Mouse (Mus musculus) heart, embryonic 16.5 days (tissue): ENCODE measurements around the gene Map3k11. TPM values are rescaled to one million over a fixed set of nuclear protein-coding genes. Genes with fewer than 3 reads are reported as not detected.

ENCODE experiments used
- ATAC-seq: fragments of 200-750 bp; cut with Nextera tagmentation; replicated peaks from 2 replicates; pipeline ENCODE4 v1.8.0; 2017; ENCODE audit warnings: moderate number of reproducible peaks; ENCODE audit not compliant: insufficient read depth, low FRiP score; ENCODE audit errors: extremely low read depth
- H3K27ac ChIP-seq: fragments of 300-500 bp; sonication (generic); 2 replicates; pipeline ENCODE4 v1.5.1; 2014; ENCODE audit warnings: mild to moderate bottlenecking, low read length, control low read depth, moderate library complexity
- H3K27me3 ChIP-seq: fragments of 300-500 bp; sonication (generic); 2 replicates; pipeline ENCODE4 v1.6.1; 2014; ENCODE audit warnings: low read length, mixed read lengths; ENCODE audit not compliant: control insufficient read depth, insufficient read depth
- H3K36me3 ChIP-seq: fragments of 300-500 bp; sonication (generic); 2 replicates; pipeline ENCODE4 v1.6.1; 2014; ENCODE audit not compliant: control insufficient read depth, insufficient read depth
- H3K4me1 ChIP-seq: fragments of 300-500 bp; sonication (generic); 2 replicates; pipeline ENCODE4 v1.6.1; 2014; ENCODE audit warnings: low read length, mixed read lengths; ENCODE audit not compliant: control insufficient read depth, insufficient read depth
- H3K4me2 ChIP-seq: fragments of 300-500 bp; sonication (generic); 2 replicates; pipeline ENCODE4 v1.6.1; 2014; ENCODE audit warnings: low read depth, mild to moderate bottlenecking, control low read depth, low read length
- H3K4me3 ChIP-seq: fragments of 300-500 bp; sonication (generic); 2 replicates; pipeline ENCODE4 v1.5.1; 2014; ENCODE audit warnings: mild to moderate bottlenecking, control low read depth, low read length
- H3K9ac ChIP-seq: fragments of 300-500 bp; sonication (generic); 2 replicates; pipeline ENCODE4 v1.6.1; 2014; ENCODE audit warnings: low read length, control low read depth
- H3K9me3 ChIP-seq: fragments of 300-500 bp; sonication (generic); replicated peaks from 2 replicates; pipeline ENCODE4 v1.6.1; 2016; ENCODE audit warnings: low read length; ENCODE audit not compliant: control insufficient read depth
- WGBS: fragments of 180-500 bp; shearing (Covaris S2); extraction: QIAGEN DNeasy Blood & Tissue Kit; methylation state at CpG from one replicate; pipeline ENCODE4 v1.1.7; 2014; 5-methylcytosine and 5-hydroxymethylcytosine counted together
- microRNA-seq: library from miRNA; unstranded; fragments of <30 nt; microRNA quantifications from one replicate; pipeline ENCODE4, GENCODE M21; 2017
- polyA plus RNA-seq: library from polyadenylated mRNA; unstranded; fragments of >200 nt; fragmentation: Nextera tagmentation; extraction: Ambion mirVana; gene quantifications from 2 replicates; pipeline ENCODE4 v1.2.1, GENCODE M21; 2015

Gene Map3k11
- polyA plus RNA-seq, 1 experiment from 2014 or later, result 24.4 TPM

DNA sequence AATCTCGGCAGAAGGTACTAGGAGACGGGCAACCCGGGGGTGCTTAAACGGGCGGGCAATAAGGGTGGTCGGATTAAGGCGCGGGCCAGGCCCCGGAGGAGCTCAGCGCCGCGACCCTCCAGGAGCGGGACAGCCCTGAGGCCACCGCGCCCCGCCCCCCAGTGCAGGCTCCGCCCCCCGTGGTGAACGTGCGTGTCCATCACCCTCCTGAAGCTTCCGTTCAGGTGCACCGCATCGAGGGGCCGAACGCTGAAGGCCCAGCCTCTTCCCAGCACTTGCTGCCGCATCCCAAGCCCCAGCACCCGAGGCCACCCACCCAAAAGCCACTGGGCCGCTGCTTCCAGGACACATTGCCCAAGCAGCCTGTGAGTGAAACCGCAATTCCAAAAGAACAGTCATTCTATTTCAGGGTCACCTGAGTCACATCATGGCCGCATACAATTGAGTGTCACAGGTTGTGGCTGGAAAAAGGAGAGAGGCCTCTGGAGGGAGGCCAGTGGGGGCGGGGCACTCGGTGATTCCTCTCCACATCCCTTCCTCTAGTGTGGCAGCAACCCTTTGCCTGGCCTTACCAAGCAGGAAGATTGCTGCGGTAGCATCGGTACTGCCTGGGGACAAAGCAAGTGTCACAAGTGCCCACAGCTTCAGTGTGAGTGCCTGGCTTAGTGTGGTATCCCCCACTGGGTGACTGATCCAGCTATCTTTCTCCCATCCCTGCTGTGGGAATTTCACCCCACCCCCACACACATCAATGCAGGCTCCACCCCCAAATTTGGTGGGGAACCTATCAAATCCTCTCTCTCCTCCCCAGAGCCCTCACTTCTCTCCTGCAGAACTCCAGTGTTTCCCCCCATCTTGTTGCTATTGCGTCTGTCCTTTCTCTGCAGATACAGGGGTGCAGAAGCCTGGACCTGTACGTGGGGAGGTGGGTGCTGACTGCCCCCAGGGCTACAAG, 57.5 kb downstream of the Map3k11 start:
- peaks cover 34% of the 10 kb centered on the region for H3K4me1 ChIP-seq

DNA sequence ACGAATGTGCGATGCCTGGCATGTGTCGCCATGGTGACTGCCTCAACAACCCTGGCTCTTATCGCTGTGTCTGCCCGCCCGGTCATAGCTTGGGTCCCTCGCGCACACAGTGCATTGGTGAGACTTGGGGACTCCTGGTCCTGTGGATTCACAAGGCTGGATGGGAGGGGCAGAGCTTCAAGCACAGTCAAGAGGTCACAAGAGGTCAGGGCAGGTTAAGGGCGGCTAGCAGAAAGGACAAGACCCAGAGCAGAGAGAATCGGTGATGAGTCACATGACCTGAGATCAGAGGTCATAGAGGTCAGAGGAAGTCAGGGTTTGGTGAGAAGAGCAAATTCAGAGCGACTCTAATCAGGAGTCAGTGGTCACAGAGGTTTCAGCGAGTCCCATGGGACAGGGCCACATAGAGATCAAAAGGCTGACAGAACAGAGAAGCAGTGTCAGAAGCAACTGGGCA, 58.4 kb downstream of the Map3k11 start:
- 40% methylated on average over 12 of the region's 12 CpGs for WGBS
- no peak overlapping the region for H3K4me3 ChIP-seq
- peaks cover 32% of the 10 kb centered on the region for H3K27me3 ChIP-seq
- H3K36me3 ChIP-seq, result no peaks in the 10 kb centered on the region
- ATAC-seq, result no peak
- H3K9ac ChIP-seq, result no peak overlapping the region
- no peak overlapping the region for H3K27ac ChIP-seq
- peaks cover 35% of the 10 kb centered on the region for H3K4me1 ChIP-seq
- no peak overlapping the region for H3K4me2 ChIP-seq
- no peaks in the 10 kb centered on the region for H3K9me3 ChIP-seq

More for the DNA sequence above, 57.5 kb downstream of the Map3k11 start:
- WGBS, result 10% methylated on average over 36 of the region's 36 CpGs
- H3K36me3 ChIP-seq, result no peaks in the 10 kb centered on the region
- H3K4me3 ChIP-seq, result peak overlapping the region; percentile 32
- H3K9me3 ChIP-seq, result no peaks in the 10 kb centered on the region
- H3K4me2 ChIP-seq, result peak overlapping the region; percentile 56
- ATAC-seq, result no peak
- no peak overlapping the region for H3K27ac ChIP-seq
- H3K9ac ChIP-seq, result peak overlapping the region; percentile 58
- peaks cover 27% of the 10 kb centered on the region for H3K27me3 ChIP-seq

DNA sequence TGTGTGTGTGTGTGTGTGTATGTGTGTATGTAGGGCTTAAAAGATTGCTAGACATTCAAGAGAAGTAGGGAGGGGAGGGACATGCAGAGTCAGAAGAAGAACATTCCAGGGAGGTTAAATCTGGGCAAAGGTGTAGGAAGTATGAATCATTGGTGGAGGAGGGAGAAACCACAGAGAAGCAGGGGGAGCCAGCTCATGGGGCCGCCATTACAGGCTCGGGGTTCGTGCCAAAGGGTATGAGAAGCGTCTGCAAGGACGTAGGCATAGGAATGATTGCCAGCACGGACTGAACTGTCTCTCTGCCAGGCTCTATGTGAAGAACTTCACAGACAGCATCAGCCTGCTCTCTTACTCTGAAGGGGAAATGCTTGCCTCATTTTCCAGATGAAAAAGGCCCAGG, 60.9 kb downstream of the Map3k11 start:
- H3K4me2 ChIP-seq, result no peak overlapping the region
- no peak for ATAC-seq
- H3K9me3 ChIP-seq, result no peaks in the 10 kb centered on the region
- no peak overlapping the region for H3K9ac ChIP-seq
- peaks cover 18% of the 10 kb centered on the region for H3K4me1 ChIP-seq
- no peak overlapping the region for H3K27ac ChIP-seq
- 0 out of 2 replicates have a peak, but pooled peaks cover 2% of the 10 kb centered on the region for H3K36me3 ChIP-seq
- peaks cover 32% of the 10 kb centered on the region for H3K27me3 ChIP-seq
- H3K4me3 ChIP-seq, result no peak overlapping the region
- 80% methylated on average over 6 of the region's 6 CpGs for WGBS

DNA sequence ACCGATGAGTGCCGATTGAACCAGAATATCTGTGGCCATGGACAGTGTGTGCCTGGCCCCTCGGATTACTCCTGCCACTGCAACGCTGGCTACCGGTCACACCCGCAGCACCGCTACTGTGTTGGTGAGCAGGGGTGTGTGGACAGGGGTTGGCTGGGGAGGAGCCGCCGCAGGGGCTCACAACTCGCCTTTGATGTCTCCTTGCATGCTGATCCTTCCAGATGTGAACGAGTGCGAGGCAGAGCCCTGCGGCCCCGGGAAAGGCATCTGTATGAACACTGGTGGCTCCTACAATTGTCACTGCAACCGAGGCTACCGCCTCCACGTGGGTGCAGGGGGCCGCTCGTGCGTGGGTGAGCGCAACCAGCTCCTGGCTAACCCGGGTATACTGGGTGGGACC, 62.4 kb downstream of the Map3k11 start:
- no peak overlapping the region for H3K27ac ChIP-seq
- WGBS, result 19% methylated on average over 22 of the region's 22 CpGs
- no peak overlapping the region for H3K9ac ChIP-seq
- peaks cover 11% of the 10 kb centered on the region for H3K4me1 ChIP-seq
- H3K4me3 ChIP-seq, result no peak overlapping the region
- no peak overlapping the region for H3K4me2 ChIP-seq
- H3K9me3 ChIP-seq, result no peaks in the 10 kb centered on the region
- 0 out of 2 replicates have a peak, but pooled peaks cover 2% of the 10 kb centered on the region for H3K36me3 ChIP-seq
- peaks cover 31% of the 10 kb centered on the region for H3K27me3 ChIP-seq
- no peak for ATAC-seq

DNA sequence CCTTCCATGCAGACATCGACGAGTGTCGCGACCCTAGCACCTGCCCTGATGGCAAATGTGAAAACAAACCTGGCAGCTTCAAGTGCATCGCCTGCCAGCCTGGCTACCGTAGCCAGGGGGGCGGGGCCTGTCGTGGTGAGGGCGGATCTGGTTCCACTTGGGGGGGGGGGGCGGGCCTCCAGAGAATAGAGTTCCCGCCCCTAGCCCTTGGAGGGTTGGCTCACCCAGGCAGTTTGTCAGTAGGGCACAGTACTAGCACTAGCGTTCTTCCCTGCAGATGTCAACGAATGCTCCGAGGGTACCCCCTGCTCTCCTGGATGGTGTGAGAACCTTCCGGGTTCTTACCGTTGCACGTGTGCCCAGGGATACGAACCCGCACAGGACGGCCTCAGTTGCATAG, 63.2 kb downstream of the Map3k11 start:
- Histone ChIP-seq H3K27me3 (peaks cover 31% of the 10 kb centered on the region), H3K9me3 (no peaks in the 10 kb centered on the region), H3K36me3 (0 out of 2 replicates have a peak, but pooled peaks cover 2% of the 10 kb centered on the region), H3K9ac (no peak overlapping the region), H3K4me3 (no peak overlapping the region), H3K4me1 (peaks cover 10% of the 10 kb centered on the region), H3K4me2 (no peak overlapping the region), H3K27ac (no peak overlapping the region)
- WGBS, result 20% methylated on average over 20 of the region's 20 CpGs
- ATAC-seq, result no peak

Small RNA genes within 50 kb of the gene (microRNA-seq; reads per million reads assigned to microRNA genes)
- not detected for gene Mir6987

Other genes with a start within 250 kb of the Map3k11 start
- gene Fosl1, start 241.2 kb upstream of the Map3k11 start, polyA plus RNA-seq, result 0.16 TPM in 1 of 2 replicates, not detected in the other
- gene Ccdc85b, start 230.8 kb upstream of the Map3k11 start, polyA plus RNA-seq, result 7.6 and 8.0 TPM in 2 replicates
- 108 TPM in 2 replicates for gene Fibp, start 228.1 kb upstream of the Map3k11 start, polyA plus RNA-seq
- 3.1 and 7.4 TPM in 2 replicates for gene Ctsw, start 220.2 kb upstream of the Map3k11 start, polyA plus RNA-seq
- gene Efemp2, start 214.8 kb upstream of the Map3k11 start, polyA plus RNA-seq, result 62.7 and 76.1 TPM in 2 replicates
- gene Mus81, start 200.3 kb upstream of the Map3k11 start, polyA plus RNA-seq, result 50.1 and 52.9 TPM in 2 replicates
- gene Cfl1, start 198.3 kb upstream of the Map3k11 start, polyA plus RNA-seq, result 1,696 and 1,829 TPM in 2 replicates
- gene 1700020D05Rik, start 185.0 kb upstream of the Map3k11 start, polyA plus RNA-seq, result not detected in 2 replicates
- 17.2 and 18.3 TPM in 2 replicates for gene Snx32, start 178.2 kb upstream of the Map3k11 start, polyA plus RNA-seq
- gene Ovol1, start 128.1 kb upstream of the Map3k11 start, polyA plus RNA-seq, result 0.54 and 0.61 TPM in 2 replicates
- 3.8 and 4.0 TPM in 2 replicates for gene Ap5b1, start 120.7 kb upstream of the Map3k11 start, polyA plus RNA-seq
- gene Rnaseh2c, start 86.9 kb upstream of the Map3k11 start, polyA plus RNA-seq, result 76.7 and 80.0 TPM in 2 replicates
- 30.3 and 31.8 TPM in 2 replicates for gene Kat5, start 78.5 kb upstream of the Map3k11 start, polyA plus RNA-seq
- 37.7 and 38.2 TPM in 2 replicates for gene Rela, start 51.3 kb upstream of the Map3k11 start, polyA plus RNA-seq
- gene Sipa1, start 25.0 kb upstream of the Map3k11 start, polyA plus RNA-seq, result 23.5 and 24.9 TPM in 2 replicates
- 11.5 and 13.4 TPM in 2 replicates for gene Pcnx3, start 166 bp downstream of the Map3k11 start, polyA plus RNA-seq
- 0.18 and 0.24 TPM in 2 replicates for gene Kcnk7, start 15.6 kb downstream of the Map3k11 start, polyA plus RNA-seq
- 92.3 and 97.5 TPM in 2 replicates for gene Ehbp1l1, start 37.6 kb downstream of the Map3k11 start, polyA plus RNA-seq
- 68.6 and 72.3 TPM in 2 replicates for gene Fam89b, start 40.9 kb downstream of the Map3k11 start, polyA plus RNA-seq
- 27.3 and 31.5 TPM in 2 replicates for gene Ltbp3, start 52.2 kb downstream of the Map3k11 start, polyA plus RNA-seq
- gene Scyl1, start 82.7 kb downstream of the Map3k11 start, polyA plus RNA-seq, result 62.1 and 66.6 TPM in 2 replicates
- 33.6 and 34.8 TPM in 2 replicates for gene Frmd8, start 186.5 kb downstream of the Map3k11 start, polyA plus RNA-seq
- gene Slc25a45, start 189.1 kb downstream of the Map3k11 start, polyA plus RNA-seq, result 4.6 and 5.0 TPM in 2 replicates
- 1.5 and 1.6 TPM in 2 replicates for gene Tigd3, start 205.4 kb downstream of the Map3k11 start, polyA plus RNA-seq
- 97.5 and 103 TPM in 2 replicates for gene Dpf2, start 224.3 kb downstream of the Map3k11 start, polyA plus RNA-seq
- gene Cdc42ep2, start 236.1 kb downstream of the Map3k11 start, polyA plus RNA-seq, result 12.4 and 12.6 TPM in 2 replicates